Mouse (Mus musculus): Measurements from ENCODE around the gene Itgb6.

DNA sequence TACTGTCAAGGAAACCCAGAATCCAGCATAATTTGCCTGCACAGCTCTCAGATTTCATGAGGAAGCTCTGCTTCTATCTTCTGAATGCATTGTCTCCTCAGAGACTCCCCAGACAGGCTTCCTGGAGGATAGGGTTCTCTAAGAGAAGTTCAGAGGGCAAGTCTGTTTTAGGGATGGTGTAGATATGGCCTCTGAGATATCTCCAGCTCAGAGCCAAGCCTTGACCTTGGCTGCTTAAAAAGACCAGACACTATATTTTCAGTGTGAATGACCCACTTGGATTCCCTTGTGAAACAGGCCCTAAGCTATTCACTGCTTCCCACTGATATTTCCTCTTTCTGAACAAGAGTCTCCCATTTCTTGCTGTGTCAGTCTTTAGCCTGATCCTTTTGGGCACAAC is 36.5 kb downstream of the Itgb6 start:
- TF ChIP-seq CTCF (IDR thresholded peaks at IDR 0.05; ENCODE audit: low read depth, low read length) (no peak), POLR2A (IDR thresholded peaks at IDR 0.05; ENCODE audit: borderline replicate concordance, low read depth, low read length) (no peak)
